Mouse (Mus musculus): ENCODE measurements around the gene Fam196b.

Fam196b gene

DNA sequence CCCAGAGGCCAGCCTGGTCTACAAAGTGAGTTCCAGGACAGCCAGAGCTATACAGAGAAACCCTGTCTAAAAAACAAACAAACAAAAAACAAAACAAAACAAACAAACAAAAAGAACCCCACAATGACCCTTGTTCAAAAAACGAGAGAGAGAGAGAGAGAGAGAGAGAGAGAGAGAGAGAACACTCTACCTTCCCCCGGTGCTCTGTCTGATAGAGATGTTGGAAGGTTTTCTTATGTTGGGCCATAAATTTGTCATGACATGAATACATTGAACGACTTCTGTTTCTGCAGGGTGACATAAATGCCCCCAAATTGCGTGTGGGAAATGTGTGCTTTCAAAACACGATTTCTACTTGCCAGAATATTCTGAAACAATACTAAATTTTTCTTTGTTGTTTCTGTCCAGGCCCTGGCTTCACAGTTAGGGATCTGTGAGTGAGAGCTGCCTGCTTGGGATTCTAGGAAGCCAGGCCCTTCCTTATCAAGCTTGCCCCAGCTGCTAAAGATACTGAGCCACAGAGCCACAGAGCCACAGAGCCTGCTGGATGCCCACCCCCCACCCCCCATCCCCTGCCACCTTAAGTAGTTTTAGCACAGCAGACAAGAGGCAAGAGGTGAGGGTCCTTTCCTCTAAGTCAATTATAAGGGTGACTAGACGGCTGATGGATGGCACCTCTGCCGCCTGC lies 17.9 kb downstream of the Fam196b start:
- no peak for DNase-seq (ENCODE audit: low spot score)

DNA sequence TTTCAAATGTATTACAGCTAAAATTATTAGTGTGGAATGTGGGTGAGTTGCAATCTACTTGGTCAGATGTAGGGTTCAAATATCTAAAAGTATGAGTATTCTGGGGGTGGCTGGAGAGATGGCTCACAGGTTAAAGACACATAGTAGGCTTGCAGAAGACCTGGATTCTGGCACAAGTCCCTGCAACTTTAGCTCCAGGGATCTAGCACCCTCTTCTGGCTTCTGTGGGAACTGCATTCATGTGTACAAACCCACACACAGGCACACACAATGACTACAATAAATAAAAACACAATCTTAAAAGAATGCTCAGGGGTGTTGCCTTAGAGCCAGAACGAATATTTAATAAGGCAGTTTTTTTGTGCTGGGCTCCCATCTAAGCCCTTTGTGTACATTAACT lies 23.3 kb downstream of the Fam196b start:
- no peak for DNase-seq (ENCODE audit: low spot score)

DNA sequence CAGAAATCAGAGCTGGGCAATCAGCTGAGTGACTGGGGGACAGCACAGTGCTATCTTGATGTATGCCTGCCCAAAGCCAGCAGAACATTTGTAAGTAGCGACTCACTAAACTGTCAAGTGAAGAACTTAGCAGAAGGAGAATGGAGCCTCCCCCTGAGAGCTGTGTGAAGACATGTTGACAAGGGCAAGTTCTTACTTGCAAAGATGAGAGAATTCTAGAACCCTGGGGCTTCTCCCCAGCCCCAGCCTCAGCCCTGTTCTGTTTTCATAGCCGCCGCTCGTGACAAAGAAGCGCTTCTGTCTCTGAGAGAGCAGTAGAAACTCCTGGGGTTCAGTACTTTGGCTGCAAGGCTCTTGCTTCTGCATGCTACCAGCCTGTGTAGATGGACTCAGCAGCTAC lies 25.1 kb downstream of the Fam196b start:
- no peak for DNase-seq (ENCODE audit: low spot score)

DNA sequence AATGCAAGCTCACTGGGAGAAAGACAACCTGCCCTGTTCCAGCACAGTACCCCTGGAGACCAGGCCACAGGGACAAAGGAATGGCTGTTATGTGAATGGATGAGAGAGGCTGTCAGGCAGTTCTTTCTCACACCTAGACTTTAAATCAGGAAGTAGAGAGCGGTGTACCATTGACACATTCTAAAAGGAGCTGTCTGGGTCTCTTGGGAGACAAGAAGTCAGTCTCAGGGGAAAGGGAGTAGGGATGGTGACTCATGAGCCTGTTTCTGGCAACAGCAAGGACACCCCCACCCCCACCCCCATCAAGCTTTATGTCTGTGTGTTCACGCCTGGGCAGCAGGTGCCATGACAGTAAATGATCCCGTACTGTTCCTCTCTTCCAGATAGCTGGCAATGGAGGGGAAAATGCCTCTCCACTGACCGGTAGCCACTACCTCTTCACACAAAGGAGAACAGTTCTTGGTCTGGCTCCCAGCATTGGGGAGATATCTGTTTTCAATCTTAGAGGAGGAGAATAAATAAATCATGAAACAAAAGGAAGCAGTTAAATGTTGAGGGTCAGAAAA lies 29.2 kb downstream of the Fam196b start:
- no peak for DNase-seq (ENCODE audit: low spot score)

GRCm38 (mm10) chr11:34344310-34344709 lies 29.7 kb downstream of the Fam196b start:
- no peak for DNase-seq (ENCODE audit: low spot score)

DNA sequence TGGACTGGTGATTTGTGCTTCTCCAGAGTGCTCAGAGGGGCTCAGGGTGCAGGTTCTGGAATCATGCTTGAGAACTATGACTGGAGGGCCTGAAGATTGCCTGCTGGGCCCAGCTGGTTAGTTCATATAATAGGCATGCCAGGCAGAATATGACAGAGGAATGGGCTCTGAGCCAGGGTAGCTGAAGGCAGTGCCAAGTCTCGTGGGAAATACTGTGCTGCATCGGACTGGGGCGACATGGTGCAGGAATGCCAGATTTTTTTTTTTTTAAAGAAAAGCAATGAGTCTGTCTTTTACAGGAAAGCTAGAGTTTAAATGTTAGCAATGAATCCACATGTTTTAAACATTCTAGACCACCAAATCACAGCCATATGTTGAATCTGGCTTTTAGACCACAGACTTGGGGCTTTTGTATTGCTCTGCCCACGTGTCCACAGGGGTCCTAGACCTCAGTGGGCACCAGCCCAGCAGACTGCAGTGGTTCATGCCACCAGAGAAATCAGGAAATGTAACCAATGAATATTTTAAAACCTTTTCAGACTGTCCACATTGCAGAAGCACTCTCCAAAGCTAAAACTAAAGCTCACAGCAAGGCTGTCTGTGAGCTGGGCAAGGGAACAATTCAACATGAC lies 33.8 kb downstream of the Fam196b start:
- peak; percentile 5 for DNase-seq (ENCODE audit: low spot score)

- no peak for DNase-seq (ENCODE audit: low spot score)
These were observed 34.9 kb downstream of the Fam196b start for GRCm38 (mm10) chr11:34349453-34350056.

GRCm38 (mm10) chr11:34355406-34355805 lies 40.8 kb downstream of the Fam196b start:
- no peak for DNase-seq (ENCODE audit: low spot score)

- DNase-seq (ENCODE audit: low spot score): no peak
These were observed 41.5 kb downstream of the Fam196b start for GRCm38 (mm10) chr11:34356109-34356508.

GRCm38 (mm10) chr11:34372224-34372623 lies 57.6 kb downstream of the Fam196b start:
- DNase-seq (ENCODE audit: low spot score): no peak

DNA sequence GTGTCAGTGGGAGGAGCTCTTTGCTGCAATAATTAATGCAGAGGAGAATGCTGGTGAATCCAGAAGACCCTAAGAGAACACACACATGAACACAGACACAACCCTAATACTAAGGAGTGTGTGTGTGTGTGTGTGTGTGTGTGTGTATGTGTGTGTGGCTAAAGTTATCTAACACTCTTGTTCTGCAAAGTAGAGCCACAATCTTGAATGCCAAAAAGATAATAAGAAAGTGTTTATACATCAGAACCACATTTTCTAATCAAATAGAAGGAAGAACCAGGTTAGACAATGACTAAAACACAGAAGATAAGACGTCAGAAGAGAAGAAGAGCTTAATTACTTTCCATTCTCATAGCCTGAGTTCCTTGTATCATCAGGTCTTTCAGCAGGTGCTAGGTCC lies 60.9 kb downstream of the Fam196b start:
- DNase-seq (ENCODE audit: low spot score): no peak

DNA sequence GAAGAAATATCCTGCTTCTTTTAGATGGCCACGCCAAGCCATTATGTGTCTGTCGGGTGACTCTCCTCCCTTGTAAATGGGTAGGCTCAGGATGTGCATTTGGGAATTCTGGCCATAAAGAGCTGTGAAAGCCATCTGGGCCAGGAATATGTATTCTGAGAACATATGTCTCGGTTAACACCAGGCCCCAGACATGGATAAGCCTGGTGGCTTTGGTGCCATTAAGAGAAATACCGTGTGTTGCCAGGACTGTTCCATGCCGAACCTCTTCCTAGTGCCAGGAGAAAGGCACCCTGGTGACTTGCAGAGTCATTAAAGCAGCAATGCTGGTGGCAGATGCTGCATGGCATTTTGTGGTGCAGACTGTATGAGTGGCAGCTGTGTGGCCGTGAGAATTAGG lies 63.0 kb downstream of the Fam196b start:
- no peak for DNase-seq (ENCODE audit: low spot score)

- no peak for DNase-seq (ENCODE audit: low spot score)
These were observed 68.9 kb downstream of the Fam196b start for GRCm38 (mm10) chr11:34383501-34383900.

DNA sequence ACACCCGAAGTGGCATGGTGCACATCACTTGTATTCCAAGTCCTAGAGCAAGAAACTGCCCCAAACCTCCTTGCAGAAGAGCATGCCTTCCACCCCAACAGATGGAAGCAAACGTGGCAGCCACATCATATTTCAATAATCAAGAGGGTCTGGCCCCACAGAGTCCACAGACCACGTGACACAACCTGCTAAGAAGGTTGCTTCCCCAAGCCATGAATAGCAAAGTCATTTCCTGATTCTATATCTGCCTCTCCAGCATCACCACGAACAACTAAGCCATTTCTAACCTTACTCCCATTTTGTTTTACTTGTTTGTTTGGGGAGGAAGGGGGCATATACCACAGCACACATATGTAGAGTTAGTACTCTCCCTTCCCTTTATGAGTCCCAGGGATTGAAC lies 69.6 kb downstream of the Fam196b start:
- DNase-seq (ENCODE audit: low spot score): no peak

GRCm38 (mm10) chr11:34385001-34385688 lies 70.5 kb downstream of the Fam196b start:
- no peak for DNase-seq (ENCODE audit: low spot score)

DNA sequence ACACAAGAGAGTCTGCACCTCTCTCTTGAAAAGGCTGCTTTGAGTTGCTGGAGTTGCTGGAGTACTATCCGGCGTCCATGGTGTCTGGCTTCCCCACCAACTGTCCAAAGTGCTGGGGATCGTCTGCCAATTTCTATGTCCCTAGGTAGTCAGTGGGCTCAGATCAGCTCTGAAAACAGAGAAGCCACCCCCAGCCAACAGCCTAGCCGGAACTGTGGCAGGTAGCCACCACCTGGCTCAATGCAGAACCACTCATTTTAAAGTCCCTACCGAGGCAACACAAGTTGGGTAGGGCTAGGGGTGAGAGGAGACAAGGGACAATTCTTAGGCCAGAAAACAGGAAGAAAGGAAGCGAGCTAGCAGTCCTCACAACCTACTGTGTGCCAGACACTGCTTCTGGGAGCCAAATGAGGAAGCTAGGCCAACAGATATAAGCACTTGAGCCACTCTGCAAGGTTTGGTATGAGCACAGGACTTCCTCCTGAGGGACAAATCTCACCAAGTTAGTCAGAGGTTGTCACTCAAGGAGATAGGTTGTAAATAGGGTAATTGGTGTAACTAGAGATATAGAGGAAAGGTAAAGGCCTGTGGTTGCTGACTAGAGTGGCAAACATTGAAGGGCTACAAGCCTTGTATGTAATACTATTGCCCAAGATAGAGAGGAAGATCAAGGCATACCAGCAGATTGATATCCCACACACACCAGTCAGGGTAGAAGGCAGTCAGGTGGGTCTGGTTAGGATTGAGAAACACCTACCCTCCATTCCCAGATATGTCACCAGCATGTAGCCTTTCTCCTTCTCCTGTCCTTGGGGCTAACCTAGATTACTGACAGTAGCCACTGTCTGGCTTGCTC lies 74.9 kb downstream of the Fam196b start:
- peak; percentile 5 for DNase-seq (ENCODE audit: low spot score)

DNA sequence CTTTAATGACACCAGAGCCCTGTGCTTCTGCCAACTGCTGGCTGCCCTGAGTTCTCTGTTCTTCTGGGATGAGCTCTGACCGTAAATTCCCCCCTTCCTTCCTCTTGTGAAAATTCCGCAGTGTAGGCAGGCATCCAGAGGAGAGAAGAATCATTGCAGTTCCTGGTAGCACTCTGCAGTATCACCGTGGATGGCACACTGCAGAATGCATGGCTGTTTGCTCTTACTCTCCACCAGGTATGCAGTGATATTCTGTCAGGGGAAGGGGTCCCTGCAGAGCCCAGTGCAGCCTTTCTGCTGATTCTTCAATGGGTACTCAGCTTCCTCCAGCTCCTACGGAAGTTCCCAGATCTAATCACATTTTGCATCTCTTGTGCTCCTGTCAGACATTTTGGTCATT lies 77.5 kb downstream of the Fam196b start:
- no peak for DNase-seq (ENCODE audit: low spot score)

GRCm38 (mm10) chr11:34395802-34396201 lies 81.2 kb downstream of the Fam196b start:
- no peak for DNase-seq (ENCODE audit: low spot score)

DNA sequence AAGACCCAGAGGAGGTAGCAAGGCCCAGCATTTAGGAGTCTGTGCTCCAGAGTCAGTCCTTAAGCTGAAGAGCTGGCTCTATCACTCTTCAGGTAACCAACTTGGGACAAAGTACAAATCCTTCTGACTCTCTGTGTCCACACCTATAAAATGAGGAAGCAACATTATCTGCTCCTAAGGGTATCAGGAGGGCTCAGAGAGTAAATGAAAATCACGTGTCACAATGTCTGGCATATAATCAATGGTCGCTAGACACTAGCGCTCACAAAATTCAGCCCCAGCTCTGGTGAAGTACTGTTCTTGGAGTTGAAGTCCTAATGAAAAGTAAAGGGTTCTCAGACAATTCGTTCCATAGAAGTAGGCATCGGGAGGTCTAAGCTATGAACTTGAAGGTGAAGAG lies 83.0 kb downstream of the Fam196b start:
- no peak for DNase-seq (ENCODE audit: low spot score)

- no peak for DNase-seq (ENCODE audit: low spot score)
These were observed 83.9 kb downstream of the Fam196b start for GRCm38 (mm10) chr11:34398555-34398954.

DNA sequence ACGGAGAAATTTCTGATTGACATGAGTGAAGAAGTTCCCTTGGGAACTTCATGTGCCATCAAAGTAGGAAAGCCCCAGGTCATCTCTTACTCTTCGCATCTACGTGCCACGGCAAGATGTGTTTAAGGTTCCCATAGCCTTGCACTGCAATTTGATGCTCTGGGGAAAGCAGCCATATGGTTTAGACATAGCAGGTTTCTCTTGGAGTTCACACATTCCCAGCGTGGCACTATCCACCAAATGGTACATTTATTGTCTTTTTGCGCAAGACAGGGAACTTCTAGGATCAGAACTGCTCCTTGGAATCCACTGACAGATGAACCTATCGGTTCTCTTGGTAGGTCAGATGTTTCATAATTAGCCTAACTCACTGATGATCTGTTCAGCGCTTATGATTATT lies 86.7 kb downstream of the Fam196b start:
- no peak for DNase-seq (ENCODE audit: low spot score)

- DNase-seq (ENCODE audit: low spot score): no peak
These were observed 90.7 kb downstream of the Fam196b start for GRCm38 (mm10) chr11:34405311-34405710.

Data from lung, postnatal 25 days (tissue).